Mouse (Mus musculus): Measurements from ENCODE around the gene Cyp39a1.

The Cyp39a1 gene

GRCm38 (mm10) chr17:43667290-43667843 lies at the start of gene Cyp39a1:
Gene Cyp39a1, plus strand, starts transcription at chr17:43667425.
- no peak for DNase-seq

GRCm38 (mm10) chr17:43619156-43619555 lies 48.1 kb upstream of the Cyp39a1 start:
- no peak for DNase-seq

- no peak for DNase-seq
Measured at GRCm38 (mm10) chr17:43622076-43622475, 45.1 kb upstream of the Cyp39a1 start.

GRCm38 (mm10) chr17:43628246-43628645 lies 39.0 kb upstream of the Cyp39a1 start:
- no peak for DNase-seq

- no peak for DNase-seq
Measured at GRCm38 (mm10) chr17:43629026-43629495, 38.2 kb upstream of the Cyp39a1 start.

GRCm38 (mm10) chr17:43629496-43630426 lies 37.5 kb upstream of the Cyp39a1 start, which contains the start of gene Tdrd6:
Gene Tdrd6, minus strand, starts transcription at chr17:43630299.
- peak; percentile 32 for DNase-seq

GRCm38 (mm10) chr17:43630427-43630760 lies 36.8 kb upstream of the Cyp39a1 start:
- DNase-seq = peak in 1 of 2 experiments; percentile 22

GRCm38 (mm10) chr17:43637146-43637545 lies 30.1 kb upstream of the Cyp39a1 start:
- no peak for DNase-seq

GRCm38 (mm10) chr17:43640825-43641224 lies 26.4 kb upstream of the Cyp39a1 start:
- peak in 1 of 2 experiments; percentile 16 for DNase-seq

- no peak for DNase-seq
Measured at GRCm38 (mm10) chr17:43643191-43643590, 24.0 kb upstream of the Cyp39a1 start.

- DNase-seq = no peak
Measured at GRCm38 (mm10) chr17:43644375-43644774, 22.9 kb upstream of the Cyp39a1 start.

- DNase-seq = no peak
Measured at GRCm38 (mm10) chr17:43645136-43645535, 22.1 kb upstream of the Cyp39a1 start.

- no peak for DNase-seq
Measured at GRCm38 (mm10) chr17:43646925-43647324, 20.3 kb upstream of the Cyp39a1 start.

GRCm38 (mm10) chr17:43649641-43650436 lies 17.4 kb upstream of the Cyp39a1 start:
- DNase-seq = peak; percentile 27 to 50

GRCm38 (mm10) chr17:43651314-43652046 lies 15.7 kb upstream of the Cyp39a1 start:
- no peak for DNase-seq

- peak; percentile 90 to 92 for DNase-seq
Measured at GRCm38 (mm10) chr17:43666576-43667289, 492 bp upstream of the Cyp39a1 start, which contains the start of gene Slc25a27. Gene Slc25a27, minus strand, starts transcription at chr17:43667214.

- no peak for DNase-seq
Measured at GRCm38 (mm10) chr17:43669145-43669695, 2.0 kb downstream of the Cyp39a1 start.

- DNase-seq = no peak
Measured at GRCm38 (mm10) chr17:43671907-43672306, 4.7 kb downstream of the Cyp39a1 start.

- peak in 1 of 2 experiments; percentile 9 for DNase-seq
Measured at GRCm38 (mm10) chr17:43675228-43675627, 8.0 kb downstream of the Cyp39a1 start.

- DNase-seq = no peak
Measured at GRCm38 (mm10) chr17:43676241-43676640, 9.0 kb downstream of the Cyp39a1 start.

- no peak for DNase-seq
Measured at GRCm38 (mm10) chr17:43677317-43677716, 10.1 kb downstream of the Cyp39a1 start.
